Mouse (Mus musculus) lung, postnatal 36 days (tissue): ENCODE measurements around the gene Olig1.

ENCODE experiments used
- DNase-seq: peaks from one replicate; pipeline ENCODE4 v3.0.0; 2022; ENCODE audit warnings: mixed read lengths

Gene Olig1

DNA sequence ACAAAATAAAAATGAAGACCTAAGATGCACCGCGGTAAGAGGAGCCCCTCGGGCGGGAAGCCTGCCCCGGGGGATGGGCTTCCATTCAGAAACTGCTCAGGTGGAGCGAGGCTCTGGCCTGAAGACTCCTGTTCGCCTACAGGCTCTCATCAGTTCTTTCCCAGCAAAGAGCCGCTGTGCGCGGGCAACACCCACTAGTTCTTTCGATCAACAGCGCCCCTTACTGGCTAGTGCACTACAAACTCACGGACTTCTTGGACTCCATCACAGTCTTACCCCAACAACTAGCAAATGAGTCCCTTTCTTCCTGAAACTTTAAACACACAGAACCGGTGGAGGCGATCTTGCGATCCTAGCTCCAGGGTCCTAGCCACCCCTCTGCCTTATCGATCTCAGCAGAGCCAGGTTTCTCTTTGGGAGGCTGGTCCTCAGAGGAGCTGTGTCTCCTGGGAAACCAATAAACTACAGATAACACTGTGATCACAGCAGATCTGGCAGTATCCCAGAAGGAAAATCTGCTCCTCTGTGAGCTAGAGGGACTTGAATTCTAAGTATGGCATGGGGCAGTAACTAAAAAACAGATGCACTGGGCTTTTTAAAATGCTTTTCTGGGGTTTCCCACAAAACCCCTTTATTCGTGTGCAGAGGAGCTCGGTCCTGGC, 44.7 kb downstream of the Olig1 start:
- peak; percentile 82 for DNase-seq

DNA sequence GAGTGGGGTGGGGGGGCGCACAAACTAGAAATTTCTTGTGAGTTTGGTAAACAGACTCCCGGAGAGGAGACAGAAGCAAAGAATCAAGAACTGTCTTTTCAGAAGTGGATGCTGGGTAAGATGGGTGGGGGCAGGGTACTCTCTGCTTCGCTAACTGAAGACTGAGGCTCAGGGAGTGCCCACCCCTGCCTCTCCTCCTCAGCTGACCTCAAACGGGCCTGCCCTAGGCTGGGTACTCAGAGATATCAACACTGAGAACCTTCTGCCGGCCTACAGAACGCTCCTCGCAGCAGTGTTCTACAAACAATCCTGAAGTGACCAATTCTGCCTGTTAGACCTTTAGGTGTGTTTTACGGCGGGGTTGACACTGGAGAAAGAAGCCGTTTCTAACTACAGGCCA, 50.6 kb downstream of the Olig1 start:
- no peak for DNase-seq

DNA sequence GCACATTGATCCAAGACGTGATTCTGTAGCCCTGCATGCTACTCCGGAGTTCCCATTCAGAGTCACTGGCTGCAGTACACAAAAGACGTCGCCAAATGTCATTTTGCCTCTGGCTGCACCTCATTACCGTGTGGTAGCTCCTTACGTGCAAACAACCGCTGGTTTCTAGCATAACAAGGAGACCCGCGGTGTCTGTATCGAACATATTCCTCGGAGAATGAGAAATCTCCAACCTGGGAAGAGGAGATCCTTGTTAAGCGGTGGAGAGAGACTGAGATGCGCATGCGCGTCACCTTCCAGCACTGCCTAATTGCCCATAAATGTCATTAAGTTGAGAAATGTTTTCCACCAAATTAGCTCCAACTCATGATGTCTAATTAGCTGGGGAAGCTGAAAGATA, 51.0 kb downstream of the Olig1 start:
- DNase-seq: no peak
